Mouse (Mus musculus) ES-Bruce4 (cell line): ENCODE measurements around the gene Gsap.

Experiments
- CTCF ChIP-seq: IDR thresholded peaks from one replicate; pipeline ENCODE4 v1.8.1; 2011; ENCODE audit warnings: low read depth, low read length
- EP300 ChIP-seq: IDR thresholded peaks from 2 replicates; pipeline ENCODE4 v1.6.1; 2011; ENCODE audit warnings: low read depth, low read length; ENCODE audit not compliant: insufficient read depth
- POLR2A ChIP-seq: IDR thresholded peaks from one replicate; pipeline ENCODE4 v1.8.1; 2011; ENCODE audit warnings: low read length; ENCODE audit not compliant: insufficient read depth

DNA sequence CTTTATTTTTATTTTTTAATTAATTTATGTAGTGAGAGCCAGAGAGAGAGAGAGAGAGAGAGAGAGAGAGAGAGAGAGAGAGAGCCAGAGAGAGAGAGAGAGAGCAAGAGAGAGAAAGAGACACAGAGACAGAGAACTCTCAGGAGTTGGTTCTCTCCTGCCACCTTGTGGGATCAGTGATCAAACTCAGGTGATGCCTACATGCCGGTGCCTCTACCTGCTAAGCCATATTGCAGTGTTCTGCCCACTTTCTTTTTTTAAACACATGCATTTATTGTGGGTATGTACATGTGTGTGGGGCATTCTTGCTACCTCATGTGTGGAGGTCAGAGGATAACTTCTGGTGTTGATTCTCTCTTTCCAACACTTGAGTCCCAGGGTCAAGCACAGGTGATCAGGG, 32.4 kb upstream of the Gsap start:
- TF ChIP-seq CTCF: no peak
- TF ChIP-seq POLR2A: no peak
- no peak for TF ChIP-seq EP300
